Mouse (Mus musculus) mouse embryonic stem cell (cell line): ENCODE measurements around the gene Ccdc97.

Experiments used
- in situ Hi-C, 2 experiments: fragments of 300-500 bp; cut with MboI; formaldehyde crosslinking; loops; 1 replicate in 1 of 2; 3 replicates in 1 of 2; pipeline ENCODE4 v1.14.3; 2019 to 2020; ENCODE audit warnings: low sequenced_read_pairs in 2 of 2, low pct_unique_long_range_greater_than_20kb in 1 of 2, mixed read lengths in 1 of 2; ENCODE audit not compliant: unreplicated experiment in 1 of 2

The Ccdc97 gene

DNA sequence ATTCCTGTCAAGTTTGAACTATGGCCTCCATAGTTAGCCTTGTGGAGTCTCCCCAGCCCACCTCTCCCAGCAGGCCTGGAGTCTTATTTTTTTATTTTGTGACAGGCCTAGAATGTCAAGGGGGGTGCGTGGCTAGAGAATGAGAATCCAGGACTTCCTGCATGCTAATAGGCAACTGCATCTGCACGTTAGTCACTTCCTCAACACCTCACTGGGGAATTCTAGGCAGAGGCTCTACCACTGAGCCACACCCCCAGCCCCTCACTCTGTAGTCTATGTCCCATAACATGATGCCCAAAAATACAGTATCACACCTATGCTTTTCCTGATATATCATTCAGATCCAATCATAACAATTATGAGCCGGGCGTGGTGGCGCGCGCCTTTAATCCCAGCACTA is 41.9 kb downstream of the Ccdc97 start:
- in situ Hi-C loops = no loop called here

DNA sequence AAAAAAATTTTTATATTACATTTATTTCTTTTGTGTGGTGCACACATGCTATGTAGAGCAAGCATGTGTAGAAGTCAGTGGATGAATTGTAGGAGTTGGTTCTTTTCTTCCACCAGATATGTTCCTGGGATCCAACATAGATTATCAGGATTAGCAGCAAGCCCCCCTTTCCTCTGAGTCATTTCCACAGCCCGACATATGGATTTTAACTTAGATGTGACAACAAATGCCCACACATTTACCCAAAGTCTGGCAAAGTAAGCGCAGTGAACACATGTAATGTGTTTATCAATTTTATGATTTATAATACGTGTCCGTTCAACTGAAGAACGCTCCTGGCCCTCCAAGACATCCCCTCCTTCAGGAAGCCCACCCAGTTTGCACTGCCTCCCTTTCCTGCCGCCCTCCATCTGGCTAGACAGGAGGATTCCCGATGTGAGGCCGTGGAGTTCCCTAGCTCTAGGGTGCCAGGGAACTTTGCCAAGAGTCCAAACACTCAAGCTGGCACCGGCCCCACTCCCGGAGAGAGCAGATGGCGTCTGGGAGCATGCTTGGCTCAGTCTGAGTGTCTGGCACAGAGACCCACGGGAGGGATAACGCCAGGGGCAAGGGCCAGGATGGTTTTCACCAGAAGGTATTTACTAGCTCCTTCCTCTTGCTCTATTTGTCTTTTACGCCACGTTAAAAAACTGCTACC is 42.7 kb downstream of the Ccdc97 start:
- in situ Hi-C loops = no loop called here

DNA sequence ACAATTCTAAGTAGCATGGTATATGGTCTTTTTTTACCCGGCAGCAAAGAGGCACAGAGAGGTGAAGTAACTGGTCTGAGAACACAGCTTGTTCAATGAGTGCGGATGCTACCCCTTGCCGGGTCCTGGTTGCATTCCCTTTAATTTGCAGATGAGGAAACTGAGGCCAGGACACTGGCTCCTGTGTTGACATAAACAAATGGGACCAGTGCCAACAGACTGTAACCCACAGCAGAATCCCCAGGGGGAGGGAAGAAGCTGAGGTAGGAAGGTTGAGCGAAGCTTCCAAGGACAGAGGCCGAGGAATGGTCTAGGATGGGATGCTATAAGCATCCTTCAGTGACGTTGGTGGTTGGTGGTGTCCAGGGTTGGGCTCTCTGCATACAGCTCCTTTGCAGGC is 43.5 kb downstream of the Ccdc97 start:
- in situ Hi-C loops = no loop called here

DNA sequence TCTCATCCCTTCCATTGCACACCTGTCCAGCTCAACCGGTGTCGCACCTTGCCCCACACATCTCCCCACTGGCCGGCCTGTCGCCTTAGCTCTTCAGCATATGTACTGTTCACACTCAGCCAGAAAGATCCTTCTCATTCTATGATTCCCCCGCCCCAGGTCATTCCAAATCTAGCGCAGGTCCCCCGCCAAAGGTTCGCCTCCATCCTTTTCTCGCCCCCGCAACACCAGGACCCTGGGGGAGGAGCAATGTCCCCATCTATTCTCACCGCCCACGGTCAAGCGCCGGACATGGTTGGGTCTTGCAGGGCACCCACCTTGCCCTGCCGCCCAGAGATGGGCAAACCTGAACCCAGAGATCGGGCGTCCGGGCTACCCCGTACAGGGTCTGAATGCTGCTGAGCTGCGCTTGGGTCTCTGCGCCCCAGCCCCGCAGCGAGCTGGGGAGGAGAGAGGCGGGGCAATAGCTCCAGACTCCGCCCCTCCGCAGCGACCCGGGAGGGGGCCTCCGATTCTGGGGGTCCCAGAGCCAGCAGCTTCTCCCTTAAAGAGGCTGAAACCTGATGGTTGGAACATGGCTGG is 44.1 kb downstream of the Ccdc97 start, which contains the start of gene Tmem91:
Gene Tmem91 (minus strand): TSS at position 448 of the 582 bp plus-strand sequence.
- in situ Hi-C loops = no loop called here

DNA sequence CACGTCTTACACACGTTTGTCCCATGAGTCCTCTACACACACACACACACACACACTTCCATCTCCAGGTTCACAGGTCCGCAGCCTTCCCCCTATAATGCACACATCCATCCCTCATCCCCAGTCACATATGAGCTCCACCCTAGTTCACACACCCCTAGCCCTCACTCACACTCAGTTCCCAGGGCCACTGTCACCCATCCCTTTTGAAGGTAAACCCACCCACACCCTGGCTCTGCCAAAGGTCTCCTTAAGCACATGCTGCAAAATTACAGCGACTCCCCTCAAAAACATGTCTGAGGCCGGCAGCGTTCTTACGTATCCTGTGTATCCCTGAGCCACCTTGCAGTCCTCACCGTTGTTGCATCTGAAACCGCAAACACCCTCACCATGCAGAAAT is 44.6 kb downstream of the Ccdc97 start:
- in situ Hi-C loops = no loop called here

DNA sequence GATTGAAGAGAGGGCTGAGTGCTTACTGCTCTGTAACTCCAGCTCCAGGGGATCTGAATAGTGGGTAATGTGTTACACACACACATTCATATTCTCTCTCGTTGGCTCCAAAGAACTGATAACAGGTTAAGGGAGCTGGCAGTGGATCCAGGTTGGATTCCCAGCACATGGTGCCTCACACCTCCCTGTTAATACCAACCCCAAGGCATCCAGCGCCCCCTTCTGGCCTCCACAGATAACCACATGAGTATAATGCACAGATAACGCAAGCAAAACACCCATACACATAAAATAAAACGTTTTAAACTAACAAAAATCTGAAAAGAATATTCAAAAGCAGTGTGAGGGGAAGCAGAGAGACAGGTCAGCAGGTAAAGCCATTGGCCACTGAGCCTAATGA is 46.4 kb downstream of the Ccdc97 start:
- in situ Hi-C loops = no loop called here

DNA sequence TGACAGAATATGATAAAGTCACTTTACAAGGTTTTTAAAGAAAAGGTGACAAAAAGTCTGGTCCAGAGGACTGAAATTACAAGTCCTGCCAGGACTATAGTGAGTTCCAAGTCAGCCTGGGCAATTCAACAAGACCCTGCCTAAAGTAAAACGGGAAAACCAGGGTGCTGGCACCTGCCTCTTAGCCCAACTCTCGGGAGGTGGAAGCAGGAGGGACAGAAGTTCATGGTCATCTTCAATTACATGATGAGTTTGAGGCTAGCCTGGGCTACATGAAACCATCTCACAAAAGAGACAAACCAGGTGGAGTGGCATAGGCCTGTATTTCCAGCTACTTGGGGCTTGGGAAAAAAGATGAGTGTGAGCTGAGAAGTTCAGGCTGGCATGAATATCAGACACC is 47.2 kb downstream of the Ccdc97 start:
- in situ Hi-C loops = no loop called here

DNA sequence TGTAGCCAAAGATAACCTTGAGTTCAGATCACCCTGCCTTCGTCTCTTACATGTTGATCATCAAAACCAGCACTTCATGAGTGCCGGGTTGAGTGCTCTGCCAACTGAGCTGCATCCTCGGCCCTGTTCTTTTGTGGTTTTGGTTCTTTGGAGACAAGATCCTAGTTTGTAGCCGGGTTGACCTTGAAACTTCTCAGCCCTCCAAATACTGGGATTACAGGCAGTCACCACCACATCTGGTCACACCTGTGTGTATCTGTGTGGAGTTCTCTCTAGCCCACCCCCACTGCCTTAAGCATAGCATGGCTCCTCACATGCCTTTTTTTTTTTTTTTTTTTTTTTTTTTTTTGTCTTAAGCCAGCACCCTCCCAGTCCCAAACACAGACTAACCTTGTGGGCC is 48.8 kb downstream of the Ccdc97 start:
- in situ Hi-C loops = no loop called here

DNA sequence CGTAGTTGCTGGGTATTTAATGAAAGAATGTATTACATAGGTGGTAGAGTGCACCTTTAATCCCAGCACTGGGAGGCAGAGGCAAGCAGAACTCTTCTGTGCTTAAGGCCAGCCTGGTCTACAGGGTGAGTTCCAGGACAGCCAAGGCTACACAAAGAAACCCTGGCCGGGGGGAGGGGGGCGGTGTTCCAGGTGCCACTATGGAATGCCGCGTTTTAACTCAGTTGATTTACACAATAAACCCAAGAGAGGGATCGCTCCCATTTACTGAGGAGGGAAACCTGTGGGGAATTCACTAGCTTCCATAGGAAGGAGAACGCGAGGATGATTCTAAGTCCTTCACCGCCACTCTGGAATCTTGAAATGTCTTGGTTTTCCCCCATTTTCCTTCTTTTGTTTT is 49.3 kb downstream of the Ccdc97 start:
- in situ Hi-C loops = no loop called here

DNA sequence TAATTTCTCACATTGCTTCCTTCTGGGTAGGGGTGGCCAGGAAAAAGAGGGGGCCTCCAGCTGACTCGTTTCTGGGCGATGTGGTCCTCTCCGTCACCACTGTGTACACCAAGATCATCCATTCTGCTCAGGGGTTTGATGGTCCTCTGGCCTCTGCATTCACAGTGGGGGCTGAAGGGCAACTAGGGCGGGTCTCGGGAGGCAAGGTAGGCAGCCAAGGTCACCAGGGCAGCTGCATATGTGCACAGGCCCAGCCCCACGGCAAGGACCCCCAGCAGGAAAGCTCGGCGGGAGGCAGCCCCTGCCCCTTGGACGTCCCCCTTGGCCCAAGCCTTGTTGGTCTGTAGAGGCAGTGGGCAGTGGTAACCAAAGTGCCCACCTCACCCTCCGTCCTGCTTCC is 49.7 kb downstream of the Ccdc97 start:
- in situ Hi-C loops = no loop called here

DNA sequence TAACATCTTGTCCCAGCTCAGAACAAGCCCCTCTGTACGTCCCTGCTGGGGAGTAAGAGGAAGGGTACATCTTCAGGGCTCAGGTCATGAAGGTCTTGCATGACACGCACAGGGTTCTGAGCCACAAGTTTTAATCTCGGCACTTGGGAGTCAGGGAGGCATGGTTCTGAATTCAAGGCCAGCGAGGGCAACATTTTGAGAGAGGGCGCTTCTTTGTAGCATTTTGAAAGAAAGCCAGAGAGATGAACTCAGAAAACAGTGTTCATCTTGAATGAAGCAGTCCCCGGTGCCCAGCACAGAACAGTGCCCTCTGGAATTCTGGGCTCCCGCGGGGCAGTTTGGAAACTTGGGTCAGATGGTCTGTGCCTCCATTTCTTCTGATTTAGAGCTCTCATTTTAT is 52.5 kb downstream of the Ccdc97 start:
- in situ Hi-C loops = no loop called here
